In genomic region chr7:145176750-145177589, GRCm38 (mm10) we compare ENCODE assay signal across 16 mouse cellular contexts. TPM values are rescaled to one million over a fixed set of nuclear protein-coding genes. Genes with fewer than 3 reads are reported as not detected.
DNase-seq lines count a peak whose midpoint lies in the region; ATAC-seq and TF ChIP-seq lines count a peak whose summit lies in the region.
"Had no signal": no experiment of that assay in that cellular context is flagged by ENCODE, and none has a peak within 500 bp of the region (broad histone marks: within the 10 kb centered on the region; RNA-seq: fewer than 3 reads in every experiment).

No protein-coding gene starts in this region.

- no peak overlapping the region for H3K27ac ChIP-seq in heart, embryonic 15.5 days
- H3K27ac ChIP-seq in heart, adult 2 months = no peak overlapping the region
- no peak overlapping the region for H3K27ac ChIP-seq in neural tube, embryonic 11.5 days (ENCODE audit: low read depth, low read length)
- H3K27ac ChIP-seq in neural tube, embryonic 15.5 days (replicated peaks) = no peak overlapping the region
- H3K27ac ChIP-seq: kidney, postnatal 0 days; limb, embryonic 12.5 days had no signal

- no peak for DNase-seq in heart, adult 2 months
- peak; percentile 54 for DNase-seq in neural tube, embryonic 11.5 days (ENCODE audit: low spot score)
- DNase-seq in embryo, embryonic 11 days = peak; percentile 32
- DNase-seq in retina, postnatal 1 day = peak; percentile 96
- no peak for DNase-seq in ovary, postnatal 36 days (ENCODE audit: low spot score)
- DNase-seq in urinary bladder, postnatal 4 days (ENCODE audit: low spot score in 2 of 2) = no peak
- DNase-seq: lung, embryonic 14.5 days; spleen, adult 18-20 months had no signal

- H3K27me3 ChIP-seq in heart, embryonic 15.5 days = peaks cover 4% of the 10 kb centered on the region; the same call in 1 of the 2 replicates
- H3K27me3 ChIP-seq in heart, adult 2 months (ENCODE audit: control insufficient read depth, insufficient read depth, low read length) = no peaks in the 10 kb centered on the region
- no peaks in the 10 kb centered on the region for H3K27me3 ChIP-seq in neural tube, embryonic 11.5 days (ENCODE audit: control insufficient read depth, insufficient read depth, low read length)
- H3K27me3 ChIP-seq in neural tube, embryonic 15.5 days (replicated peaks) = peaks cover 7% of the 10 kb centered on the region; the same call in 1 of the 2 replicates
- H3K27me3 ChIP-seq: limb, embryonic 12.5 days had no signal

- no peak overlapping the region for H3K9ac ChIP-seq in heart, embryonic 15.5 days
- no peak overlapping the region for H3K9ac ChIP-seq in heart, adult 2 months (ENCODE audit: low read depth, low read length)
- peak overlapping the region; percentile 22; the same call in 1 of the 2 replicates for H3K9ac ChIP-seq in neural tube, embryonic 11.5 days (ENCODE audit: low read length)
- H3K9ac ChIP-seq in neural tube, embryonic 15.5 days (replicated peaks) = no peak overlapping the region
- H3K9ac ChIP-seq: limb, embryonic 12.5 days; lung, embryonic 14.5 days had no signal

- 0 out of 2 replicates have a peak, but pooled peaks have one; percentile 24 for ATAC-seq in heart, embryonic 15.5 days (replicated peaks; ENCODE audit: insufficient number of reproducible peaks, insufficient read depth, low FRiP score, low read depth)
- ATAC-seq in neural tube, embryonic 11.5 days (ENCODE audit: insufficient read depth, low FRiP score, low TSS enrichment) = no peak
- no peak for ATAC-seq in neural tube, embryonic 15.5 days (ENCODE audit: low FRiP score)

- no peak overlapping the region for H3K4me2 ChIP-seq in heart, embryonic 15.5 days
- H3K4me2 ChIP-seq in neural tube, embryonic 11.5 days (ENCODE audit: low read depth) = no peak overlapping the region; the same call in 1 of the 2 replicates
- H3K4me2 ChIP-seq in neural tube, embryonic 15.5 days = no peak overlapping the region
- H3K4me2 ChIP-seq: limb, embryonic 12.5 days; lung, embryonic 14.5 days had no signal

- TF ChIP-seq POLR2A in heart, adult 2 months (IDR thresholded peaks at IDR 0.05; ENCODE audit: insufficient read depth, low read depth, low read length) = no peak

- H3K79me2 ChIP-seq in heart, adult 2 months (replicated peaks; ENCODE audit: control insufficient read depth, insufficient read depth, low read length) = no peaks in the 10 kb centered on the region

- 52% methylated on average over 15 of the region's 15 CpGs for WGBS in heart, embryonic 15.5 days
- 70% methylated on average over 15 of the region's 15 CpGs for WGBS in heart, adult 2 months
- WGBS in neural tube, embryonic 11.5 days = 26% methylated on average over 15 of the region's 15 CpGs
- WGBS in neural tube, embryonic 15.5 days = 25% methylated on average over 15 of the region's 15 CpGs

- H3K4me1 ChIP-seq in heart, embryonic 15.5 days (replicated peaks) = peaks cover 15% of the 10 kb centered on the region
- no peaks in the 10 kb centered on the region for H3K4me1 ChIP-seq in heart, adult 2 months (ENCODE audit: control insufficient read depth, insufficient read depth, low read length)
- peaks cover 25% of the 10 kb centered on the region for H3K4me1 ChIP-seq in neural tube, embryonic 11.5 days (ENCODE audit: control insufficient read depth, insufficient read depth, low read length)
- H3K4me1 ChIP-seq in neural tube, embryonic 15.5 days = peaks cover 19% of the 10 kb centered on the region

- H3K9me3 ChIP-seq in heart, embryonic 15.5 days (replicated peaks) = no peaks in the 10 kb centered on the region
- no peaks in the 10 kb centered on the region for H3K9me3 ChIP-seq in neural tube, embryonic 11.5 days (ENCODE audit: control insufficient read depth, low read length)
- no peaks in the 10 kb centered on the region for H3K9me3 ChIP-seq in neural tube, embryonic 15.5 days (replicated peaks)
- H3K9me3 ChIP-seq: limb, embryonic 12.5 days had no signal

- no peak for TF ChIP-seq EP300 in heart, adult 2 months (IDR thresholded peaks at IDR 0.05; ENCODE audit: insufficient read depth, low read depth, low read length)

- no peaks in the 10 kb centered on the region for H3K36me3 ChIP-seq in heart, embryonic 15.5 days
- H3K36me3 ChIP-seq in heart, adult 2 months (ENCODE audit: control insufficient read depth, insufficient read depth, low read length) = no peaks in the 10 kb centered on the region
- H3K36me3 ChIP-seq in neural tube, embryonic 11.5 days (ENCODE audit: control insufficient read depth, insufficient read depth, low read length) = no peaks in the 10 kb centered on the region
- H3K36me3 ChIP-seq in neural tube, embryonic 15.5 days = no peaks in the 10 kb centered on the region
- H3K36me3 ChIP-seq: limb, embryonic 12.5 days had no signal

- intact Hi-C loops in heart, adult 2 months (cut with DNase I) = no loop called here

- H3K4me3 ChIP-seq in heart, embryonic 15.5 days = no peak overlapping the region
- H3K4me3 ChIP-seq in heart, adult 2 months = no peak overlapping the region
- no peak overlapping the region for H3K4me3 ChIP-seq in neural tube, embryonic 11.5 days (ENCODE audit: low read depth, low read length)
- no peak overlapping the region for H3K4me3 ChIP-seq in neural tube, embryonic 15.5 days (replicated peaks)
- H3K4me3 ChIP-seq: limb, embryonic 12.5 days had no signal

- no peak for TF ChIP-seq CTCF in heart, adult 2 months (IDR thresholded peaks at IDR 0.05)

RNA-seq across cellular contexts. Expression of gene 1810010D01Rik, which starts 30.9 kb away (rescaled TPM):
- 0.44 TPM in 1 of 2 replicates, not detected in the other for polyA plus RNA-seq in heart, embryonic 15.5 days (2015; fragmentation: Nextera tagmentation; extraction: Ambion mirVana)
- not detected for total RNA-seq in heart, adult 2 months (2021)
- 0.37 TPM in 1 of 2 replicates, not detected in the other for polyA plus RNA-seq in heart, adult 2 months (2012; rRNA removed)
- polyA plus RNA-seq in neural tube, embryonic 11.5 days (2014; fragmentation: Nextera tagmentation; extraction: Ambion mirVana) = not detected in 2 replicates
- polyA plus RNA-seq in neural tube, embryonic 15.5 days (2015; fragmentation: Nextera tagmentation; extraction: Ambion mirVana) = 0.59 TPM in 1 of 2 replicates, not detected in the other
- total RNA-seq: common myeloid progenitor, adult 5-6 weeks; hematopoietic stem cell, adult 5-6 weeks; layer of hippocampus, postnatal 14 days; megakaryocyte-erythroid progenitor cell, adult 5-6 weeks had no signal
- polyA plus RNA-seq: kidney, postnatal 0 days had no signal

Comparison
In these comparisons a context has a peak if more than half of its experiments do, and no peak if none do; other contexts are left out.
1. DNase-seq: peak in neural tube, embryonic 11.5 days (single experiment), embryo, embryonic 11 days (single experiment) and retina, postnatal 1 day (single experiment); none in heart, adult 2 months (0 of 2), ovary, postnatal 36 days (single experiment) and urinary bladder, postnatal 4 days (0 of 2).